Mouse (Mus musculus) kidney, embryonic 16.5 days (tissue): ENCODE results near the gene Lpp. TPM values are rescaled to one million over a fixed set of nuclear protein-coding genes. Genes with fewer than 3 reads are reported as not detected.

Experiments used
- ATAC-seq: fragments of 200-750 bp; cut with Nextera tagmentation; 2 replicates; pipeline ENCODE4 v1.8.0; 2017; ENCODE audit warnings: moderate TSS enrichment; ENCODE audit not compliant: low FRiP score, low TSS enrichment
- H3K27ac ChIP-seq: fragments of 300-500 bp; sonication (generic); 2 replicates; pipeline ENCODE4 v1.5.1; 2014; ENCODE audit warnings: low read length
- H3K27me3 ChIP-seq: fragments of 300-500 bp; sonication (generic); 2 replicates; pipeline ENCODE4 v1.6.1; 2014; ENCODE audit warnings: low read length, control low read depth, mixed read lengths; ENCODE audit not compliant: insufficient read depth
- H3K36me3 ChIP-seq: fragments of 300-500 bp; sonication (generic); 2 replicates; pipeline ENCODE4 v1.6.1; 2014; ENCODE audit warnings: low read length, control low read depth, mixed read lengths; ENCODE audit not compliant: insufficient read depth
- H3K4me1 ChIP-seq: fragments of 300-500 bp; sonication (generic); 2 replicates; pipeline ENCODE4 v1.6.1; 2014; ENCODE audit warnings: low read length, control low read depth, mixed read lengths; ENCODE audit not compliant: insufficient read depth
- H3K4me2 ChIP-seq: fragments of 300-500 bp; sonication (generic); replicated peaks from 2 replicates; pipeline ENCODE4 v1.6.1; 2014; ENCODE audit warnings: low read depth, low read length
- H3K4me3 ChIP-seq: fragments of 300-500 bp; sonication (generic); 2 replicates; pipeline ENCODE4 v1.5.1; 2014; ENCODE audit warnings: mild to moderate bottlenecking, low read length
- H3K9ac ChIP-seq: fragments of 300-500 bp; sonication (generic); replicated peaks from 2 replicates; pipeline ENCODE4 v1.6.1; 2014; ENCODE audit warnings: low read length
- H3K9me3 ChIP-seq: fragments of 300-500 bp; sonication (generic); 2 replicates; pipeline ENCODE4 v1.6.1; 2016; ENCODE audit warnings: low read length, control low read depth
- WGBS: fragments of 180-500 bp; shearing (Covaris S2); extraction: QIAGEN DNeasy Blood & Tissue Kit; methylation state at CpG from one replicate; pipeline ENCODE4 v1.1.7; 2014; 5-methylcytosine and 5-hydroxymethylcytosine counted together
- polyA plus RNA-seq: library from polyadenylated mRNA; unstranded; fragments of >200 nt; fragmentation: Nextera tagmentation; extraction: Ambion mirVana; gene quantifications from 2 replicates; pipeline ENCODE4 v1.2.1, GENCODE M21; 2015

The Lpp gene
- polyA plus RNA-seq, 1 experiment from 2014 or later = 54.0 TPM

GRCm38 (mm10) chr16:24886943-24887342, 493.6 kb downstream of the Lpp start:
- no peak overlapping the region for H3K4me2 ChIP-seq
- H3K9ac ChIP-seq = no peak overlapping the region
- H3K27me3 ChIP-seq = no peaks in the 10 kb centered on the region
- H3K4me1 ChIP-seq = peaks cover 15% of the 10 kb centered on the region
- H3K36me3 ChIP-seq = 0 out of 2 replicates have a peak, but pooled peaks cover 8% of the 10 kb centered on the region
- 74% methylated on average over 7 of the region's 7 CpGs for WGBS
- no peaks in the 10 kb centered on the region for H3K9me3 ChIP-seq
- ATAC-seq = no peak
- H3K27ac ChIP-seq = 0 out of 2 replicates have a peak overlapping the region, but pooled peaks have one; percentile 2
- no peak overlapping the region for H3K4me3 ChIP-seq

GRCm38 (mm10) chr16:24891453-24891852, 498.1 kb downstream of the Lpp start:
- no peak overlapping the region for H3K9ac ChIP-seq
- no peak for ATAC-seq
- peaks cover 8% of the 10 kb centered on the region for H3K4me1 ChIP-seq
- no peak overlapping the region for H3K4me2 ChIP-seq
- WGBS = 25% methylated on average over 6 of the region's 6 CpGs
- H3K9me3 ChIP-seq = no peaks in the 10 kb centered on the region
- H3K27ac ChIP-seq = no peak overlapping the region
- H3K4me3 ChIP-seq = no peak overlapping the region
- no peaks in the 10 kb centered on the region for H3K27me3 ChIP-seq
- H3K36me3 ChIP-seq = 0 out of 2 replicates have a peak, but pooled peaks cover 8% of the 10 kb centered on the region

GRCm38 (mm10) chr16:24895160-24895559, 501.9 kb downstream of the Lpp start:
- no peak for ATAC-seq
- Histone ChIP-seq H3K27ac (no peak overlapping the region), H3K4me1 (peaks cover 17% of the 10 kb centered on the region), H3K36me3 (0 out of 2 replicates have a peak, but pooled peaks cover 8% of the 10 kb centered on the region), H3K4me3 (no peak overlapping the region), H3K4me2 (no peak overlapping the region), H3K27me3 (no peaks in the 10 kb centered on the region), H3K9ac (no peak overlapping the region), H3K9me3 (no peaks in the 10 kb centered on the region)
- WGBS = 73% methylated on average over 5 of the region's 5 CpGs

- no peak overlapping the region for H3K4me2 ChIP-seq
- H3K27me3 ChIP-seq = no peaks in the 10 kb centered on the region
- H3K4me1 ChIP-seq = peaks cover 37% of the 10 kb centered on the region
- 28% methylated on average over 3 of the region's 3 CpGs for WGBS
- no peak overlapping the region for H3K4me3 ChIP-seq
- no peaks in the 10 kb centered on the region for H3K36me3 ChIP-seq
- no peak overlapping the region for H3K27ac ChIP-seq
- no peak overlapping the region for H3K9ac ChIP-seq
- H3K9me3 ChIP-seq = no peaks in the 10 kb centered on the region
- ATAC-seq = no peak
These were observed 504.3 kb downstream of the Lpp start for GRCm38 (mm10) chr16:24897641-24898040.

GRCm38 (mm10) chr16:24900241-24900796, 507.0 kb downstream of the Lpp start:
- peak overlapping the region; percentile 71; the same call in 1 of the 2 replicates for H3K27ac ChIP-seq
- ATAC-seq = peak; percentile 84; the same call in 1 of the 2 replicates
- peaks cover 37% of the 10 kb centered on the region for H3K4me1 ChIP-seq
- no peak overlapping the region for H3K9ac ChIP-seq
- H3K4me3 ChIP-seq = no peak overlapping the region
- H3K27me3 ChIP-seq = no peaks in the 10 kb centered on the region
- H3K4me2 ChIP-seq = no peak overlapping the region
- no peaks in the 10 kb centered on the region for H3K36me3 ChIP-seq
- H3K9me3 ChIP-seq = no peaks in the 10 kb centered on the region
- WGBS = 16% methylated on average over 2 of the region's 2 CpGs

- H3K9ac ChIP-seq = no peak overlapping the region
- H3K4me2 ChIP-seq = no peak overlapping the region
- 22% methylated on average over 6 of the region's 6 CpGs for WGBS
- peak overlapping the region; percentile 71 for H3K27ac ChIP-seq
- peak; percentile 49; the same call in 1 of the 2 replicates for ATAC-seq
- H3K4me1 ChIP-seq = peaks cover 37% of the 10 kb centered on the region
- H3K9me3 ChIP-seq = no peaks in the 10 kb centered on the region
- no peaks in the 10 kb centered on the region for H3K36me3 ChIP-seq
- H3K27me3 ChIP-seq = no peaks in the 10 kb centered on the region
- no peak overlapping the region for H3K4me3 ChIP-seq
These were observed 508.0 kb downstream of the Lpp start for GRCm38 (mm10) chr16:24901139-24901859.

GRCm38 (mm10) chr16:24902111-24902510, 508.8 kb downstream of the Lpp start:
- Histone ChIP-seq H3K27me3 (no peaks in the 10 kb centered on the region), H3K36me3 (no peaks in the 10 kb centered on the region), H3K4me1 (peaks cover 37% of the 10 kb centered on the region), H3K9ac (no peak overlapping the region), H3K27ac (no peak overlapping the region), H3K9me3 (no peaks in the 10 kb centered on the region), H3K4me2 (no peak overlapping the region), H3K4me3 (no peak overlapping the region)
- ATAC-seq = no peak
- WGBS = 58% methylated on average over 1 of the region's 1 CpGs

GRCm38 (mm10) chr16:24908926-24909325, 515.6 kb downstream of the Lpp start:
- no peaks in the 10 kb centered on the region for H3K9me3 ChIP-seq
- H3K4me2 ChIP-seq = no peak overlapping the region
- no peak overlapping the region for H3K27ac ChIP-seq
- ATAC-seq = no peak
- H3K36me3 ChIP-seq = no peaks in the 10 kb centered on the region
- peaks cover 7% of the 10 kb centered on the region for H3K4me1 ChIP-seq
- no peaks in the 10 kb centered on the region for H3K27me3 ChIP-seq
- H3K9ac ChIP-seq = no peak overlapping the region
- WGBS = 84% methylated on average over 1 of the region's 1 CpGs
- H3K4me3 ChIP-seq = no peak overlapping the region

- 73% methylated on average over 6 of the region's 6 CpGs for WGBS
- no peak for ATAC-seq
- Histone ChIP-seq H3K4me1 (peaks cover 13% of the 10 kb centered on the region), H3K9ac (no peak overlapping the region), H3K27ac (no peak overlapping the region), H3K4me3 (no peak overlapping the region), H3K27me3 (no peaks in the 10 kb centered on the region), H3K4me2 (no peak overlapping the region), H3K36me3 (no peaks in the 10 kb centered on the region), H3K9me3 (no peaks in the 10 kb centered on the region)
These were observed 517.0 kb downstream of the Lpp start for GRCm38 (mm10) chr16:24910321-24910720.

- ATAC-seq = no peak
- no peak overlapping the region for H3K27ac ChIP-seq
These were observed 517.5 kb downstream of the Lpp start for GRCm38 (mm10) chr16:24910834-24911233.

More at GRCm38 (mm10) chr16:24910834-24911233, 517.5 kb downstream of the Lpp start:
- H3K27me3 ChIP-seq = no peaks in the 10 kb centered on the region
- peaks cover 13% of the 10 kb centered on the region for H3K4me1 ChIP-seq
- 43% methylated on average over 3 of the region's 3 CpGs for WGBS
- H3K9me3 ChIP-seq = no peaks in the 10 kb centered on the region
- no peaks in the 10 kb centered on the region for H3K36me3 ChIP-seq
- H3K9ac ChIP-seq = no peak overlapping the region
- H3K4me3 ChIP-seq = no peak overlapping the region
- H3K4me2 ChIP-seq = no peak overlapping the region
